Comparison of ENCODE assay signal across 9 mouse cellular contexts in genomic region chr7:80357156-80357555, GRCm38 (mm10). TPM values are rescaled to one million over a fixed set of nuclear protein-coding genes. Genes with fewer than 3 reads are reported as not detected.
DNase-seq lines count a peak whose midpoint lies in the region; ATAC-seq and TF ChIP-seq lines count a peak whose summit lies in the region.
"Had no signal": no experiment of that assay in that cellular context is flagged by ENCODE, and none has a peak within 500 bp of the region (broad histone marks: within the 10 kb centered on the region; RNA-seq: fewer than 3 reads in every experiment).

No protein-coding gene starts in this region.

- H3K4me1 ChIP-seq in heart, postnatal 0 days (ENCODE audit: control insufficient read depth, insufficient read depth), result no peaks in the 10 kb centered on the region
- peaks cover 18% of the 10 kb centered on the region for H3K4me1 ChIP-seq in neural tube, embryonic 13.5 days (replicated peaks)
- H3K4me1 ChIP-seq in thymus, adult 2 months (replicated peaks; ENCODE audit: control insufficient read depth, insufficient read depth, low read length), result no peaks in the 10 kb centered on the region

- H3K36me3 ChIP-seq in heart, postnatal 0 days (replicated peaks; ENCODE audit: control insufficient read depth, insufficient read depth, low read length), result peaks cover 86% of the 10 kb centered on the region
- H3K36me3 ChIP-seq in neural tube, embryonic 13.5 days, result peaks cover 95% of the 10 kb centered on the region
- peaks cover 42% of the 10 kb centered on the region for H3K36me3 ChIP-seq in thymus, adult 2 months (ENCODE audit: control insufficient read depth, insufficient read depth, low read length)

- H3K4me3 ChIP-seq in heart, postnatal 0 days (ENCODE audit: low read depth, low read length), result no peak overlapping the region
- H3K4me3 ChIP-seq in neural tube, embryonic 13.5 days, result no peak overlapping the region
- no peak overlapping the region for H3K4me3 ChIP-seq in thymus, adult 2 months (ENCODE audit: control insufficient read depth, insufficient read depth, low read length)

- no peaks in the 10 kb centered on the region for H3K27me3 ChIP-seq in heart, postnatal 0 days (ENCODE audit: control insufficient read depth, insufficient read depth, low read length)
- H3K27me3 ChIP-seq in neural tube, embryonic 13.5 days, result no peaks in the 10 kb centered on the region
- no peaks in the 10 kb centered on the region for H3K27me3 ChIP-seq in thymus, adult 2 months (ENCODE audit: control insufficient read depth, insufficient read depth, low read length)

- WGBS in heart, postnatal 0 days, result 65% methylated on average over 8 of the region's 8 CpGs
- 17% methylated on average over 8 of the region's 8 CpGs for WGBS in neural tube, embryonic 13.5 days
- WGBS in thymus, adult 2 months, result 92% methylated on average over 8 of the region's 8 CpGs

- no peak overlapping the region for H3K9ac ChIP-seq in heart, postnatal 0 days (replicated peaks; ENCODE audit: low read depth, low read length)
- H3K9ac ChIP-seq in neural tube, embryonic 13.5 days, result 0 out of 2 replicates have a peak overlapping the region, but pooled peaks have one; percentile 22

- H3K4me2 ChIP-seq in heart, postnatal 0 days (ENCODE audit: low read depth, low read length), result no peak overlapping the region
- H3K4me2 ChIP-seq in neural tube, embryonic 13.5 days, result no peak overlapping the region
- H3K4me2 ChIP-seq: liver, embryonic 11.5 days had no signal

- H3K9me3 ChIP-seq in heart, postnatal 0 days (replicated peaks; ENCODE audit: control insufficient read depth, low read length), result no peaks in the 10 kb centered on the region
- no peaks in the 10 kb centered on the region for H3K9me3 ChIP-seq in neural tube, embryonic 13.5 days

- peak; percentile 58 for DNase-seq in adrenal gland, adult 2 months
- DNase-seq in adrenal gland, postnatal 4 days (ENCODE audit: low spot score in 2 of 2), result no peak
- peak; percentile 62 for DNase-seq in left cerebral cortex, postnatal 4 days
- no peak for DNase-seq in left cerebral cortex, postnatal 10 days (ENCODE audit: extremely low spot score in 1 of 2, low spot score in 2 of 2)
- DNase-seq in heart, postnatal 0 days (ENCODE audit: low spot score), result no peak
- no peak for DNase-seq in thymus, adult 2 months
- no peak for DNase-seq in natural killer cell, adult 2 months (ENCODE audit: low spot score in 2 of 2)

- TF ChIP-seq CTCF in heart, postnatal 0 days (IDR thresholded peaks at IDR 0.05; ENCODE audit: low read depth), result no peak
- TF ChIP-seq CTCF in thymus, adult 2 months (IDR thresholded peaks at IDR 0.05; ENCODE audit: borderline replicate concordance, control insufficient read depth, extremely low read depth, insufficient read depth, low read length, poor library complexity), result no peak

- TF ChIP-seq POLR2A in thymus, adult 2 months (IDR thresholded peaks at IDR 0.05; ENCODE audit: control insufficient read depth, extremely low read depth, insufficient read depth, low read length, poor library complexity), result no peak

- intact Hi-C loops in left cerebral cortex, postnatal 4 days (cut with DNase I), result no loop called here
- intact Hi-C loops in left cerebral cortex, postnatal 10 days (cut with DNase I), result no loop called here

- TF ChIP-seq EP300 in heart, postnatal 0 days (IDR thresholded peaks at IDR 0.05; ENCODE audit: low read depth), result no peak

- ATAC-seq in heart, postnatal 0 days (ENCODE audit: insufficient read depth, low read depth), result peak; percentile 62
- peak; percentile 59; the same call in 1 of the 2 replicates for ATAC-seq in neural tube, embryonic 13.5 days (ENCODE audit: low read depth)

- peak overlapping the region; percentile 43 for H3K27ac ChIP-seq in heart, postnatal 0 days (ENCODE audit: low read depth)
- H3K27ac ChIP-seq in neural tube, embryonic 13.5 days (replicated peaks), result peak overlapping the region; percentile 54
- no peak overlapping the region for H3K27ac ChIP-seq in thymus, adult 2 months (ENCODE audit: control insufficient read depth, insufficient read depth, low read length)

RNA-seq across cellular contexts. Expression of gene Man2a2, which starts 14.0 kb away (rescaled TPM):
- 10 to 100 TPM; 77.2 to 99.3 TPM for total RNA-seq in adrenal gland, adult 2 months (2021)
- polyA plus RNA-seq in adrenal gland, adult 2 months (2012; rRNA removed), result 252 and 304 TPM in 2 replicates
- total RNA-seq in adrenal gland, postnatal 4 days (2021), result 100 to 1,000 TPM; 106 to 111 TPM
- total RNA-seq in left cerebral cortex, postnatal 4 days (2021), result 100 to 1,000 TPM; 112 to 121 TPM
- 100 to 1,000 TPM; 106 to 108 TPM for total RNA-seq in left cerebral cortex, postnatal 10 days (2021)
- 30.2 and 55.2 TPM in 2 replicates for total RNA-seq in heart, postnatal 0 days (2014; rRNA removed; ENCODE audit: low replicate concordance)
- 7.2 and 7.7 TPM in 2 replicates for polyA plus RNA-seq in heart, postnatal 0 days (2015; fragmentation: Nextera tagmentation; extraction: Ambion mirVana)
- 23.6 and 24.8 TPM in 2 replicates for polyA plus RNA-seq in neural tube, embryonic 13.5 days (2015; fragmentation: Nextera tagmentation; extraction: Ambion mirVana)
- polyA plus RNA-seq in thymus, adult 2 months (2012; rRNA removed), result 188 and 213 TPM in 2 replicates

RNA-seq across cellular contexts. Expression of gene Hddc3, which starts 14.3 kb away (rescaled TPM):
- 10 to 100 TPM; 45.5 to 50.8 TPM for total RNA-seq in adrenal gland, adult 2 months (2021)
- polyA plus RNA-seq in adrenal gland, adult 2 months (2012; rRNA removed), result 25.1 and 36.4 TPM in 2 replicates
- total RNA-seq in adrenal gland, postnatal 4 days (2021), result 10 to 100 TPM; 41.8 to 42.4 TPM
- 10 to 100 TPM; 49.2 to 50.8 TPM for total RNA-seq in left cerebral cortex, postnatal 4 days (2021)
- 10 to 100 TPM; 38.3 to 45.8 TPM for total RNA-seq in left cerebral cortex, postnatal 10 days (2021)
- total RNA-seq in heart, postnatal 0 days (2014; rRNA removed; ENCODE audit: low replicate concordance), result 19.8 and 28.5 TPM in 2 replicates
- polyA plus RNA-seq in heart, postnatal 0 days (2015; fragmentation: Nextera tagmentation; extraction: Ambion mirVana), result 14.5 and 17.8 TPM in 2 replicates
- polyA plus RNA-seq in neural tube, embryonic 13.5 days (2015; fragmentation: Nextera tagmentation; extraction: Ambion mirVana), result 22.0 and 24.7 TPM in 2 replicates
- 22.9 and 24.9 TPM in 2 replicates for polyA plus RNA-seq in thymus, adult 2 months (2012; rRNA removed)

RNA-seq across cellular contexts. Expression of gene Unc45a, which starts 16.4 kb away (rescaled TPM):
- total RNA-seq in adrenal gland, adult 2 months (2021), result 10 to 100 TPM; 66.5 to 73.0 TPM
- polyA plus RNA-seq in adrenal gland, adult 2 months (2012; rRNA removed), result 69.1 and 76.9 TPM in 2 replicates
- 10 to 100 TPM; 43.6 to 53.5 TPM for total RNA-seq in adrenal gland, postnatal 4 days (2021)
- total RNA-seq in left cerebral cortex, postnatal 4 days (2021), result 10 to 100 TPM; 63.0 to 63.3 TPM
- total RNA-seq in left cerebral cortex, postnatal 10 days (2021), result 10 to 100 TPM; 52.5 to 54.1 TPM
- 21.6 and 44.5 TPM in 2 replicates for total RNA-seq in heart, postnatal 0 days (2014; rRNA removed; ENCODE audit: low replicate concordance)
- polyA plus RNA-seq in heart, postnatal 0 days (2015; fragmentation: Nextera tagmentation; extraction: Ambion mirVana), result 11.0 and 12.5 TPM in 2 replicates
- 61.3 and 61.7 TPM in 2 replicates for polyA plus RNA-seq in neural tube, embryonic 13.5 days (2015; fragmentation: Nextera tagmentation; extraction: Ambion mirVana)
- polyA plus RNA-seq in thymus, adult 2 months (2012; rRNA removed), result 97.7 and 105 TPM in 2 replicates

RNA-seq across cellular contexts. Expression of gene Fes, which starts 30.6 kb away (rescaled TPM):
- total RNA-seq in adrenal gland, adult 2 months (2021), result 10 to 100 TPM in 1 of 2 experiments, 1 to 10 TPM in 1; 7.9 to 13.0 TPM
- 13.1 and 14.8 TPM in 2 replicates for polyA plus RNA-seq in adrenal gland, adult 2 months (2012; rRNA removed)
- 10 to 100 TPM; 19.3 to 21.1 TPM for total RNA-seq in adrenal gland, postnatal 4 days (2021)
- total RNA-seq in left cerebral cortex, postnatal 4 days (2021), result 1 to 10 TPM; 5.2 to 7.5 TPM
- 1 to 10 TPM; 4.7 to 5.3 TPM for total RNA-seq in left cerebral cortex, postnatal 10 days (2021)
- total RNA-seq in heart, postnatal 0 days (2014; rRNA removed; ENCODE audit: low replicate concordance), result 13.5 and 23.1 TPM in 2 replicates
- polyA plus RNA-seq in heart, postnatal 0 days (2015; fragmentation: Nextera tagmentation; extraction: Ambion mirVana), result 9.2 and 9.7 TPM in 2 replicates
- polyA plus RNA-seq in neural tube, embryonic 13.5 days (2015; fragmentation: Nextera tagmentation; extraction: Ambion mirVana), result 5.8 and 6.2 TPM in 2 replicates
- 21.6 and 27.3 TPM in 2 replicates for polyA plus RNA-seq in thymus, adult 2 months (2012; rRNA removed)

RNA-seq across cellular contexts. Expression of gene Rccd1, which starts 32.9 kb away (rescaled TPM):
- total RNA-seq in adrenal gland, adult 2 months (2021), result 10 to 100 TPM in 1 of 2 experiments, 1 to 10 TPM in 1; 7.4 to 10.5 TPM
- polyA plus RNA-seq in adrenal gland, adult 2 months (2012; rRNA removed), result 9.0 and 12.9 TPM in 2 replicates
- 10 to 100 TPM; 15.8 to 20.5 TPM for total RNA-seq in adrenal gland, postnatal 4 days (2021)
- 10 to 100 TPM; 16.9 to 22.8 TPM for total RNA-seq in left cerebral cortex, postnatal 4 days (2021)
- total RNA-seq in left cerebral cortex, postnatal 10 days (2021), result 10 to 100 TPM; 15.7 to 20.8 TPM
- total RNA-seq in heart, postnatal 0 days (2014; rRNA removed; ENCODE audit: low replicate concordance), result 3.7 and 7.6 TPM in 2 replicates
- polyA plus RNA-seq in heart, postnatal 0 days (2015; fragmentation: Nextera tagmentation; extraction: Ambion mirVana), result 2.9 and 3.1 TPM in 2 replicates
- polyA plus RNA-seq in neural tube, embryonic 13.5 days (2015; fragmentation: Nextera tagmentation; extraction: Ambion mirVana), result 12.6 and 15.6 TPM in 2 replicates
- 17.6 and 20.4 TPM in 2 replicates for polyA plus RNA-seq in thymus, adult 2 months (2012; rRNA removed)

Comparison
In these comparisons a context has a peak if more than half of its experiments do, and no peak if none do; other contexts are left out.
1. DNase-seq: peak in adrenal gland, adult 2 months (single experiment) and left cerebral cortex, postnatal 4 days (single experiment); none in adrenal gland, postnatal 4 days (0 of 2), left cerebral cortex, postnatal 10 days (0 of 2), heart, postnatal 0 days (single experiment), thymus, adult 2 months (single experiment) and natural killer cell, adult 2 months (0 of 2).